Mouse (Mus musculus) stomach, embryonic 15.5 days (tissue): Measurements from ENCODE around the gene Twsg1. TPM values are rescaled to one million over a fixed set of nuclear protein-coding genes. Genes with fewer than 3 reads are reported as not detected.

ENCODE experiments used
- ATAC-seq: fragments of 200-750 bp; cut with Nextera tagmentation; 2 replicates; pipeline ENCODE4 v1.8.0; 2017; ENCODE audit warnings: low read depth, moderate number of reproducible peaks, moderate TSS enrichment; ENCODE audit not compliant: insufficient read depth, low FRiP score
- H3K27ac ChIP-seq: fragments of 300-500 bp; sonication (generic); 2 replicates; pipeline ENCODE4 v1.5.1; 2015; ENCODE audit warnings: mild to moderate bottlenecking, inconsistent platforms
- H3K27me3 ChIP-seq: fragments of 300-500 bp; sonication (generic); replicated peaks from 2 replicates; pipeline ENCODE4 v1.6.1; 2015; ENCODE audit warnings: inconsistent platforms
- H3K36me3 ChIP-seq: fragments of 300-500 bp; sonication (generic); 2 replicates; pipeline ENCODE4 v1.6.1; 2015; ENCODE audit warnings: inconsistent platforms
- H3K4me1 ChIP-seq: fragments of 300-500 bp; sonication (generic); 2 replicates; pipeline ENCODE4 v1.6.1; 2015; ENCODE audit warnings: inconsistent platforms
- H3K4me2 ChIP-seq: fragments of 300-500 bp; sonication (generic); 2 replicates; pipeline ENCODE4 v1.6.1; 2015; ENCODE audit warnings: mild to moderate bottlenecking, inconsistent platforms
- H3K4me3 ChIP-seq: fragments of 300-500 bp; sonication (generic); replicated peaks from 2 replicates; pipeline ENCODE4 v1.5.1; 2015; ENCODE audit warnings: inconsistent platforms
- H3K9ac ChIP-seq: fragments of 300-500 bp; sonication (generic); 2 replicates; pipeline ENCODE4 v1.6.1; 2015; ENCODE audit warnings: inconsistent platforms
- H3K9me3 ChIP-seq: fragments of 300-500 bp; sonication (generic); 2 replicates; pipeline ENCODE4 v1.6.1; 2016; ENCODE audit warnings: inconsistent platforms
- WGBS: fragments of 180-500 bp; shearing (Covaris S2); methylation state at CpG from one replicate; pipeline ENCODE4 v1.1.7; 2015; 5-methylcytosine and 5-hydroxymethylcytosine counted together
- polyA plus RNA-seq: library from polyadenylated mRNA; unstranded; fragments of >200 nt; fragmentation: Nextera tagmentation; extraction: Ambion mirVana; gene quantifications from 2 replicates; pipeline ENCODE4 v1.2.1, GENCODE M21; 2015

The Twsg1 gene
- polyA plus RNA-seq, 1 experiment from 2014 or later, result 118 TPM

- Histone ChIP-seq H3K27ac (peak overlapping the region; percentile 3; the same call in 1 of the 2 replicates), H3K4me1 (peaks cover 15% of the 10 kb centered on the region), H3K4me2 (no peak overlapping the region), H3K4me3 (no peak overlapping the region), H3K36me3 (peaks cover 16% of the 10 kb centered on the region), H3K9me3 (no peaks in the 10 kb centered on the region), H3K9ac (no peak overlapping the region), H3K27me3 (no peaks in the 10 kb centered on the region)
- ATAC-seq, result peak; percentile 45; the same call in 1 of the 2 replicates
- WGBS, result 48% methylated on average over 6 of the region's 6 CpGs
Observed at GRCm38 (mm10) chr17:65930960-65931359, 20.1 kb downstream of the Twsg1 start.

DNA sequence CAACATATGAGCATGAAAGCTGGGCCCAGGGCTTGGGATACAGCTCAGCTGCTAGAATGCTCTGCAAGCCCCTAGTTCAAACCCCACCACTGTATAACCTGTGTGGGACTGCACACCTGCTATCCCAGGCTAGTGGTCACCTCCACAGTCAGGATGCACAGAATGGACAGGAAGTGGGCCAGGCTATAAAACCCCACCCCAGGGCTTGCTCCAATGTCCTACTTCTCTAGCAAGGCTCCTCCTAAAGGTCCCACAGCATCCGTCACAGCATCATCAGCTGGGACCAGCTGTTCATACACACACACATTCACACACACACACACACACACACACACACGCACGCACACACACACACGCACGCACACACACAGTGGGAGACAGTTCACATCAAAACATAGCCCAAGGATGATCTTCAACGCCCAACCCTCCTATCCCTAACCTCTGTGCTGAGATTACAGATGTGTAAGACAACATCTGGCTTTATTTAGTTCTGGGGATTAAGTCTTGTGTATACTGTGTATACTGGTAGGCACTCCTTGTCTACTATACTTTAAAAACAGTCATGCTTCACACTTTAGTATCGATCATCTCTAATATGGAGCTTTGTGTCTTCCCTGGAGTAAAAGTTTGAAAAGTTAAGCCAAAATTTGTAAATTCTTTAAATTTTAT lies 20.7 kb downstream of the Twsg1 start:
- no peaks in the 10 kb centered on the region for H3K9me3 ChIP-seq
- no peak overlapping the region for H3K4me3 ChIP-seq
- no peak for ATAC-seq
- 70% methylated on average over 7 of the region's 7 CpGs for whole genome bisulfite sequencing
- H3K9ac ChIP-seq, result no peak overlapping the region
- H3K4me1 ChIP-seq, result peaks cover 15% of the 10 kb centered on the region
- peak overlapping the region; percentile 71 for H3K27ac ChIP-seq
- no peak overlapping the region for H3K4me2 ChIP-seq
- no peaks in the 10 kb centered on the region for H3K27me3 ChIP-seq
- peaks cover 17% of the 10 kb centered on the region for H3K36me3 ChIP-seq

DNA sequence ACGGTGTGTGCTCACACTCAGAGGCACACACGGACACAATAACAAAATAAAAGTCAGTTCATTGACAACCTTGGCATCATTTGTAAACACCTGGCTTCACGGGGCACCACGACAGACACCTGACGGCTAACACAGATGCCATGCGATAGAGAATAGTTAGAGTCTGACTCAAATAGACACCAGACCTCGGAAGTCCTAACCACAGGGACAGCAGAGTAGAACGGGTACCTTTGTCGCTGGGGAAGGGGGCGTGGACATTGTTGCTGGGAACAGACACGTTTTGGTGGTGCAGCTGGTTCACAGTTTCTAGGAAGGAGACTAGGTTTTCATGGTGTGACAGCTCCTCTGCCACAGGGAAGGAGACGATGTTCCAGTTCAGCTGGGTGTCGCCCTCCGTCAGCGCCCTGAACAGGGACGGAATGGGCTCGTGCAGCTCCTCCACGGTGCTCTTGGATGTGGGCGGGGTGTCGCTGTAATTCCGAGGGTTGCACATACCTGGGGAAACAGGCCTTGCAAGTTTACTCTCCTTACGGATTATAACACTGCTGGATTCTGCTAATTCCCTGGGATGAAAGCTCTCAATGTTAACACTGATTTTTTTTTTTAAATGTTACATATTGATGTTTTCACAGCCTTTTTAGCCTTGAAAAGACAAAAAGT lies 21.6 kb downstream of the Twsg1 start:
- no peak overlapping the region for H3K4me3 ChIP-seq
- peaks cover 20% of the 10 kb centered on the region for H3K36me3 ChIP-seq
- H3K4me2 ChIP-seq, result no peak overlapping the region
- no peak for ATAC-seq
- no peaks in the 10 kb centered on the region for H3K9me3 ChIP-seq
- H3K27me3 ChIP-seq, result no peaks in the 10 kb centered on the region
- whole genome bisulfite sequencing, result 76% methylated on average over 22 of the region's 22 CpGs
- H3K27ac ChIP-seq, result peak overlapping the region; percentile 71
- H3K9ac ChIP-seq, result no peak overlapping the region
- peaks cover 15% of the 10 kb centered on the region for H3K4me1 ChIP-seq

DNA sequence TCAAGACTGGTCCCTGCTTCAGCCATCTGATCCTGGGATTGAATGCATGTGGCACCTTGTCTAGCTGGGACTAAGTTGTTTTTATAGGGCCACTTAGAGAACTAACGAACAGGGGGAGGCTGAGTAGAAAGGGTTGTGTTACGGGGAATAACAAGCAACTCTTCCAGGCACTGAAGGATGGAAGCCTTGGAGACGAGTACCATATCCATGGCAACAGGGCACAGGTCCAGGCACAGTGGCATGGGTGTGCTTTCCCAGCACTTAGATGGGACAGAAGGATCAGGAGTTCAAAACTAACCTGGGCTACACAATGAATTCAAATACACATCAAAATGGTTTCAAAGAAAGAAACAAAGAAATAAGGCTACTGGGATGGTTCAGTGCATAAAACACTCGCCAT lies 23.9 kb downstream of the Twsg1 start:
- H3K27me3 ChIP-seq, result no peaks in the 10 kb centered on the region
- peaks cover 12% of the 10 kb centered on the region for H3K36me3 ChIP-seq
- no peak overlapping the region for H3K4me2 ChIP-seq
- H3K27ac ChIP-seq, result no peak overlapping the region
- WGBS, result 92% methylated on average over 4 of the region's 4 CpGs
- H3K4me1 ChIP-seq, result peaks cover 15% of the 10 kb centered on the region
- H3K4me3 ChIP-seq, result no peak overlapping the region
- H3K9me3 ChIP-seq, result no peaks in the 10 kb centered on the region
- H3K9ac ChIP-seq, result no peak overlapping the region
- no peak for ATAC-seq

DNA sequence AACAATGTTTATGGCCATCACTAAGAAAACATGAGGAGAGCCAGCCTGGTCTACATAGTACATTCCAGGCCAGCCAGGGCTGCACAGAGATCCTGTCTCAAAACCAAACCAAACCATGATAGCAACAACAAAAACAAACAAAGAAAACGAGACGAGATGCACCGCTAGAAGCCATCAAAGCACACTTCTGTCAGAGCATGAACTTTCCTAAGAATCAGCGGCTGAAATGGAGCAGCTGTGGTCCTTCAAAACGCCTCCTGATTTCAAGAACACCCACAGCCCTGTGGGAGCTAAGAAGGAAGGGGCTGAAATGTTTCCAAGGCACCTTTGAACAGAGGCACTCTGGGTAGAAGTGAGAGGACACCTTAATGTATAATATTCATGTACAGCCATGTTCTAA lies 26.8 kb downstream of the Twsg1 start:
- Histone ChIP-seq H3K27me3 (no peaks in the 10 kb centered on the region), H3K27ac (no peak overlapping the region), H3K9ac (no peak overlapping the region), H3K4me3 (no peak overlapping the region), H3K4me1 (no peaks in the 10 kb centered on the region), H3K36me3 (peaks cover 12% of the 10 kb centered on the region), H3K4me2 (no peak overlapping the region), H3K9me3 (no peaks in the 10 kb centered on the region)
- whole genome bisulfite sequencing, result 58% methylated on average over 5 of the region's 5 CpGs
- ATAC-seq, result no peak

DNA sequence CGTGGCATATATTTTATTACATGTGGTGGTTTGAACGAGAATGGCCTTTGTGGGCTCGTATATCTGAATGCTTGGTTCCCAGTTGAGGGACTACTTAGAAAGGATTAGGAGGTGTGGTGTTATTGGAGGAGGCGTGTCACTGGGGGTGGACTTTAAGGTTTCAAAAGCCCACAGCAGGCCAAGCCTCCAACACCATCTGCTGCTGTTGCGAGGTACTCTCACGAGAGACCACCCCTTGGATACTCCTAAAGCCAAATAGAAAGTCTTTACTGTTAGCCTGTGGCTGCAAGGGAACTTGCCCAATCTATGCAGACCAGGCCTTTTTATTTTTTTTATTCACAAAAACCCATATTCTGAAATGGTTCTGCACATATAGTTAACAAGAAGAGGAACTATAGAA lies 29.1 kb downstream of the Twsg1 start:
- ATAC-seq, result no peak
- no peaks in the 10 kb centered on the region for H3K27me3 ChIP-seq
- H3K9me3 ChIP-seq, result no peaks in the 10 kb centered on the region
- H3K9ac ChIP-seq, result no peak overlapping the region
- no peak overlapping the region for H3K4me2 ChIP-seq
- H3K4me3 ChIP-seq, result no peak overlapping the region
- peaks cover 12% of the 10 kb centered on the region for H3K36me3 ChIP-seq
- H3K27ac ChIP-seq, result no peak overlapping the region
- WGBS, result 82% methylated on average over 6 of the region's 6 CpGs
- H3K4me1 ChIP-seq, result no peaks in the 10 kb centered on the region

GRCm38 (mm10) chr17:65919235-65919634 lies 31.8 kb downstream of the Twsg1 start:
- H3K4me2 ChIP-seq, result no peak overlapping the region
- 60% methylated on average over 3 of the region's 3 CpGs for WGBS
- H3K27me3 ChIP-seq, result no peaks in the 10 kb centered on the region
- H3K9ac ChIP-seq, result no peak overlapping the region
- no peak overlapping the region for H3K4me3 ChIP-seq
- H3K27ac ChIP-seq, result peak overlapping the region; percentile 44; the same call in 1 of the 2 replicates
- H3K9me3 ChIP-seq, result no peaks in the 10 kb centered on the region
- no peaks in the 10 kb centered on the region for H3K36me3 ChIP-seq
- peaks cover 8% of the 10 kb centered on the region; the same call in 1 of the 2 replicates for H3K4me1 ChIP-seq
- ATAC-seq, result peak; percentile 27; the same call in 1 of the 2 replicates

GRCm38 (mm10) chr17:65916135-65916668 lies 34.8 kb downstream of the Twsg1 start:
- no peaks in the 10 kb centered on the region for H3K27me3 ChIP-seq
- peak overlapping the region; percentile 29; the same call in 1 of the 2 replicates for H3K4me2 ChIP-seq
- no peaks in the 10 kb centered on the region for H3K36me3 ChIP-seq
- 23% methylated on average over 8 of the region's 8 CpGs for WGBS
- no peak overlapping the region for H3K4me3 ChIP-seq
- no peaks in the 10 kb centered on the region for H3K9me3 ChIP-seq
- ATAC-seq, result peak; percentile 89
- peak overlapping the region; percentile 98 for H3K27ac ChIP-seq
- no peak overlapping the region for H3K9ac ChIP-seq
- peaks cover 16% of the 10 kb centered on the region; the same call in 1 of the 2 replicates for H3K4me1 ChIP-seq

- no peaks in the 10 kb centered on the region for H3K9me3 ChIP-seq
- ATAC-seq, result no peak
- no peaks in the 10 kb centered on the region for H3K36me3 ChIP-seq
- peaks cover 16% of the 10 kb centered on the region; the same call in 1 of the 2 replicates for H3K4me1 ChIP-seq
- peak overlapping the region; percentile 40; the same call in 1 of the 2 replicates for H3K27ac ChIP-seq
- H3K27me3 ChIP-seq, result no peaks in the 10 kb centered on the region
- no peak overlapping the region for H3K9ac ChIP-seq
- no peak overlapping the region for H3K4me3 ChIP-seq
- WGBS, result 49% methylated on average over 6 of the region's 6 CpGs
- no peak overlapping the region for H3K4me2 ChIP-seq
Observed at GRCm38 (mm10) chr17:65914083-65914482, 36.9 kb downstream of the Twsg1 start.

DNA sequence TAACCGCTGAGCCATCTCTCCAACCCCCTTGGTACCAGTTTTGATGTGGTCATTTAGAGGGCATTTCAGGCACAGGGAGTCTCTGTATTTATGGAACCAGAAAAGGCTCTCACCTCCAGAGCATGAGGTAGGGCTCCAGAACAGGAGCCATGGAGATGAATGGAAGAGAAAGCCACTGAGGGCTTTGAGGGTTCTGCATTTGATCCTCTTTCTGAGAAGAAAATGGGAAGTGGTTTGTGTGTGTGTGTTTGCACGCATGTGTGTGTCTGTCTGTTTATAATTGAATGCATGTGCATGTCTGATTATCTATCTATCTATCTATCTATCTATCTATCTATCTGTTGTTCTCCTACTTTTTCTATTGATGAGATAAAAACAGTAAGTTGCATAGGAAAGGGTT lies 38.8 kb downstream of the Twsg1 start:
- H3K9ac ChIP-seq, result no peak overlapping the region
- no peak overlapping the region for H3K4me3 ChIP-seq
- H3K9me3 ChIP-seq, result no peaks in the 10 kb centered on the region
- no peaks in the 10 kb centered on the region for H3K36me3 ChIP-seq
- WGBS, result 87% methylated on average over 2 of the region's 2 CpGs
- no peaks in the 10 kb centered on the region for H3K27me3 ChIP-seq
- no peak overlapping the region for H3K4me2 ChIP-seq
- H3K4me1 ChIP-seq, result peaks cover 16% of the 10 kb centered on the region
- no peak for ATAC-seq
- H3K27ac ChIP-seq, result no peak overlapping the region

GRCm38 (mm10) chr17:65911285-65912069 lies 39.5 kb downstream of the Twsg1 start:
- Histone ChIP-seq H3K4me1 (peaks cover 23% of the 10 kb centered on the region), H3K9ac (no peak overlapping the region), H3K4me3 (no peak overlapping the region), H3K27me3 (no peaks in the 10 kb centered on the region), H3K27ac (no peak overlapping the region), H3K9me3 (no peaks in the 10 kb centered on the region), H3K36me3 (no peaks in the 10 kb centered on the region), H3K4me2 (no peak overlapping the region)
- ATAC-seq, result no peak
- WGBS, result 72% methylated on average over 15 of the region's 15 CpGs

DNA sequence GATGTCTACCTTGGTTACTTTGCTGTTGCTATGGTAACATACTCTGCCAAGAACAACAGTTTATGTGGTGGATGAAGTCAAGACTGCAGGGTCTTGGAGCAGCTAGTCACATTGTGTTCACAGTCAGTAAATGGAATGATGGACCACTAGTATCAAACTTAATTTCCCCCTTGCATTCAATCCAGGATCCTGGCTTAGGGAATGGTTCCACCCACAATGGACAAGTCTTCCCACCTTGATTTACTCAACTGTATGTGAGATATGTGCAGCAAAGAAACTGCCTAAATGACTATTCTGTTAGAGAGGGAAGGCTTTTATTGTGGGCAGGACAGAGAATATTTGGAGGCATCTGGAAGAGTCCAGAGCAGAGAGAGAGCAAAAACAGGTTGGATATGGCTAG lies 42.8 kb downstream of the Twsg1 start:
- peaks cover 19% of the 10 kb centered on the region for H3K4me1 ChIP-seq
- H3K9ac ChIP-seq, result no peak overlapping the region
- H3K36me3 ChIP-seq, result no peaks in the 10 kb centered on the region
- no peak overlapping the region for H3K4me3 ChIP-seq
- no peak for ATAC-seq
- H3K4me2 ChIP-seq, result no peak overlapping the region
- H3K9me3 ChIP-seq, result no peaks in the 10 kb centered on the region
- H3K27ac ChIP-seq, result no peak overlapping the region
- H3K27me3 ChIP-seq, result no peaks in the 10 kb centered on the region
